Mouse (Mus musculus): ENCODE measurements at regions not wholly inside any gene's neighbourhood (a gene's known extent, or its start where the extent isn't known, plus 50 kb on each side); places are given as distances from the start of the nearest gene placed in this dataset.

DNA sequence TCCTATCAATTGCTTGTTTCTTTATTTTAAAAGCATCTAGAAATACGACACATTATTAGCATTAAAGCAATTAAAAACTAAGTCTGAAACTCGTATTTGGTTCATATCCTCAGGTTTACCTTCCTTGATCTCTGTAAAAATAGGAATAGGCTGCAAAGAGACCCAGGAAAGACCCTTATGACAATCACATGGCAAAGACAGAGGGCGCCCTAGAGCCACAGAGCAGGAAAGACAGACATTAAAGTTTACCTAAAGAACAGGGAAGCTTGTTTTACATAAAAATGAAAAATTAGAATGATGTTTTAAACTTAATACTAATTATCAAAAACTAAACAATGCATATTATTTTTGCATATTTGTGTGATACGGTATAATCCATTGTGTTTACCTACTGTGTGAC is 153.2 kb downstream of the Usp25 start:
- peak in 1 of 2 experiments; percentile 4 for DNase-seq (ENCODE audit: low spot score in 2 of 2)

GRCm38 (mm10) chr16:77173026-77173692 is 159.7 kb downstream of the Usp25 start:
- DNase-seq (ENCODE audit: low spot score in 2 of 2), result no peak

GRCm38 (mm10) chr16:77174744-77175432 is 161.4 kb downstream of the Usp25 start:
- no peak for DNase-seq (ENCODE audit: low spot score in 2 of 2)

GRCm38 (mm10) chr16:77180990-77181389 is 167.5 kb downstream of the Usp25 start:
- no peak for DNase-seq (ENCODE audit: low spot score in 2 of 2)

All from urinary bladder, adult 18-20 months (tissue).